Mouse (Mus musculus): ENCODE measurements around the gene Igsf8. TPM values are rescaled to one million over a fixed set of nuclear protein-coding genes. Genes with fewer than 3 reads are reported as not detected.
A peak's percentile ranks its signal among the peaks of the same experiment; 100 is the strongest.
"Not testable (repeated sequence)": the region's sequence is repeated elsewhere in the genome, so short reads cannot be mapped to it uniquely, and the experiment has no call there.

Gene Igsf8
- polyA plus RNA-seq, 1 experiment from 2014 or later = 24.7 TPM

DNA sequence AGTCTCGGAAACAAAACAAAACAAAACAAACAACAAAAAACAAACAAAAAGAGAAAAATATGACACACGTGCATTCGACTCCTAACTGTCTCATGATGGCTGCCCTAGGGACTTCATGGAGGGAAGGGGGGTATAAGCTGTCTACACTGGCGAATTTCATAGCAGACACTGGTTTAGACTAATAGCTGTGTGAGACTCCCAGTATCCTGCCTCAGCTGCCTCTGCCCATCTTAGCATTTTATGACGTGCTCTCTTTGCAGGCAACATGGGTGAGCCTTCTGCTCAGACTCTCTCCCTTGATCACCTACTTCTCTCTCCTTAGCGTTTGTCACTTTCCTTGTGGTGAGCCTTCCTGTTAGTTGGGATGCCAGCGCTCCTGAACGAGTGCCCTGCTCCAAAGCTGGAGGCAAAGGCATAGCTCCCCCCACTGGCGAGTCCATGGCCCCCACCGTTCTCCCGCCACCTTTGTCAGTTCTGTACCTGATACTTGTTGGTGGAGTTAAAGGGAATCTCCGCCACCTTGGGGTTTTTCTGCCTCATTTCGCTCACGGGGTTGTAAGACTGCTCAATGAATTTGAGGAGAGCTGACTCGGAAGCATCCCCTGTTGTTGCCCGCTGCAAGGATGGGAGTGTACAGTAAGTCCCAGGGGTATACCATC, 17.8 kb upstream of the Igsf8 start:
- Histone ChIP-seq H3K4me2 (ENCODE audit: low read length) (peak overlapping the region; percentile 47), H3K36me3 (ENCODE audit: control insufficient read depth, insufficient read depth, low read length) (no peaks in the 10 kb centered on the region), H3K27ac (replicated peaks in 1 of 2; ENCODE audit: control insufficient read depth in 1 of 2, insufficient read depth in 1 of 2, low read depth in 2 of 2, low read length in 2 of 2) (peak overlapping the region; percentile 96 to 97; a peak in 3 of 4 replicates), H3K9me3 (ENCODE audit: control insufficient read depth, low read length) (no peaks in the 10 kb centered on the region), H3K4me1 (ENCODE audit: control insufficient read depth in 2 of 2, insufficient read depth in 2 of 2, low read length in 2 of 2) (peaks cover 12 to 26% of the 10 kb centered on the region in 2 experiments), H3K27me3 (ENCODE audit: control insufficient read depth, insufficient read depth, low read length) (no peaks in the 10 kb centered on the region), H3K4me3 (ENCODE audit: control insufficient read depth in 1 of 2, insufficient read depth in 1 of 2, low read depth in 1 of 2, low read length in 2 of 2) (peak overlapping the region; percentile 20; a peak in 2 of 4 replicates), H3K9ac (ENCODE audit: low read length) (peak overlapping the region; percentile 6)
- 0 out of 2 replicates have a peak, but pooled peaks have one; percentile 39 for ATAC-seq (ENCODE audit: insufficient number of reproducible peaks, insufficient read depth, low FRiP score, low read depth)
- WGBS = 25% methylated on average over 16 of the region's 16 CpGs

DNA sequence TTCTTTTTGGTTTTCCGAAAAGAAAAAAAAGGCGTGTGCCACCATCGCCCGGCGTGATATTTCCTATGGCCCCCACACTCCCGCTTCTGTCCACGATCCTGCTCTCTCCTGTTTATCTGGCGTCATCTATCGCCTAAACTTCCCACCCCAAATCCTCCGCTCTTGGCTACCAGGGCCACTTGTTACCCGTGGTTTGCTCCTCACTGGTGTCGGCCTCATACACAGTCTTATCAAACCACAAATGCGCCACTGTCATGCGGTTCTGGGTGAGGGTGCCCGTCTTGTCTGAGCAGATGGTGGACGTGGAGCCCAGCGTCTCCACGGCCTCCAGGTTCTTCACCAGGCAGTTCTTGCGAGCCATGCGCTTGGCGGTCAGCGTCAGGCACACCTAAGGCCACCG, 16.8 kb upstream of the Igsf8 start:
- not testable (repeated sequence) for H3K9me3 ChIP-seq (ENCODE audit: control insufficient read depth, low read length); H3K27ac ChIP-seq (replicated peaks in 1 of 2; ENCODE audit: control insufficient read depth in 1 of 2, insufficient read depth in 1 of 2, low read depth in 2 of 2, low read length in 2 of 2); H3K27me3 ChIP-seq (ENCODE audit: control insufficient read depth, insufficient read depth, low read length); ATAC-seq (ENCODE audit: insufficient number of reproducible peaks, insufficient read depth, low FRiP score, low read depth); H3K36me3 ChIP-seq (ENCODE audit: control insufficient read depth, insufficient read depth, low read length)
- Histone ChIP-seq H3K9ac (ENCODE audit: low read length) (0 out of 2 replicates have a peak overlapping the region, but pooled peaks have one; percentile 6), H3K4me1 (ENCODE audit: control insufficient read depth in 2 of 2, insufficient read depth in 2 of 2, low read length in 2 of 2) (peaks cover 12 to 26% of the 10 kb centered on the region in 2 experiments), H3K4me2 (ENCODE audit: low read length) (peak overlapping the region; percentile 47), H3K4me3 (ENCODE audit: control insufficient read depth in 1 of 2, insufficient read depth in 1 of 2, low read depth in 1 of 2, low read length in 2 of 2) (peak overlapping the region; percentile 2 to 20; a peak in 1 of 4 replicates)
- 31% methylated on average over 23 of the region's 23 CpGs for WGBS

DNA sequence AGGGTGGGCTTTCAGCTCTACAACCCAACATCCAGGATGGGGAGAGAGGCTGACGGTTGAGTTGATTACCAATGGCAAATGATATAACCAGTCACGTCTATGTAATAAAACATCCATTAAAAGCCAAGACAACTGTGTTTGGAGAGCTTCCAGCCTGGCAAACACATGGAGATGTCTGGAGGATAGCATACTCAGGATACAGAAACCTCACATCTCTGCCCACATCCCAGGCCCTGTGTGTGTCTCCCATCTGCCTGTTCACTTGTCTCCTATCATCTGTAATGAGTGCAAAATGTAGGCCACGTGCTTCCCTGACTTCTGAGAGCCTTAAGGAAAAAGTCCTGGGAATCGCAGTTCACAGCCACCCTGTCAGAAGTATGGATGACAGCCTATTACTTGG, 14.2 kb upstream of the Igsf8 start:
- Histone ChIP-seq H3K27me3 (ENCODE audit: control insufficient read depth, insufficient read depth, low read length) (no peaks in the 10 kb centered on the region), H3K4me2 (ENCODE audit: low read length) (no peak overlapping the region)

DNA sequence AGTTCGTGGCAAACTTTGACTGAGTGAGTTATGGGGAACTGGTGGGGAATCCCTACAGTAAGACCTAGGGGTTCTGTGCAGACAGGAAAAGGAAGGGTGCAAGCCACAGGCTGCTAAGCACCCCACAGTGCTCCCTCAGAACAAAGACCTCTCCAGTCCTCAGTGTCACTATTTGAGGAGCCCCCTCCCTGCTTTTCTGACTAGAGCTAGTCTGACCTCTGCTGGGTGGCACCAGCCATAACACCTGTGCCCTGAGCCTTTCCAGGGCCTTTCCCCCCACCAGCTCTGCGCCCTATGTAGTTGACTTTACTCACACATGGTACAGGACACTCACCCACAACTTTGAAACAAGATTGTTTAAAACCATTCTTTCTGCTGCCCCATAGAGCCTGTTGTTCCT, 13.8 kb upstream of the Igsf8 start:
- no peak overlapping the region for H3K9ac ChIP-seq (ENCODE audit: low read length)
- 34% methylated on average over 2 of the region's 2 CpGs for WGBS
- ATAC-seq (ENCODE audit: insufficient number of reproducible peaks, insufficient read depth, low FRiP score, low read depth) = 0 out of 2 replicates have a peak, but pooled peaks have one; percentile 37

More for the DNA sequence above, 14.2 kb upstream of the Igsf8 start:
- Histone ChIP-seq H3K4me3 (ENCODE audit: control insufficient read depth in 1 of 2, insufficient read depth in 1 of 2, low read depth in 1 of 2, low read length in 2 of 2) (no peak overlapping the region), H3K27ac (replicated peaks in 1 of 2; ENCODE audit: control insufficient read depth in 1 of 2, insufficient read depth in 1 of 2, low read depth in 2 of 2, low read length in 2 of 2) (no peak overlapping the region), H3K9me3 (ENCODE audit: control insufficient read depth, low read length) (no peaks in the 10 kb centered on the region), H3K9ac (ENCODE audit: low read length) (no peak overlapping the region), H3K4me1 (ENCODE audit: control insufficient read depth in 2 of 2, insufficient read depth in 2 of 2, low read length in 2 of 2) (peaks cover 9 to 19% of the 10 kb centered on the region in 2 experiments), H3K36me3 (ENCODE audit: control insufficient read depth, insufficient read depth, low read length) (no peaks in the 10 kb centered on the region)
- WGBS = 71% methylated on average over 4 of the region's 4 CpGs
- ATAC-seq (ENCODE audit: insufficient number of reproducible peaks, insufficient read depth, low FRiP score, low read depth) = no peak

DNA sequence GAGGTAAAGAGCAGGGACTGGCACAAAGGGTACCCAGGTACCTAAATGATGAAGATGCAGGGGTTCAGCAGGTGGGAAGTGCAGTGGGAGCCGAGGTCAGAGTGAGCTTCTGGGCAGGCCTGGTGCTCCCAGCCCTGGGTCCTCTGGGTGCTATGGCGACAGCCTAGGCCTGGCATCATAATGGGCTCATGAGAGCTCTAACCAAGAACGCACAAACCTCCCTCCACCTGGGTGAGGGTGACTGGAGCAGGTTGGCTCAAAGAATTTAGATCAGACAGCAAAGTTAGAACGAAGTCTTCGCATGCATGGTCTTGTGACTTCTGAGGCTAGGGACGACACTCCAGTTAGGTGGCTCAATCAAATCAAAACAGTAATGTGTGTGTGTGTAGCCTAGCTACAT, 3.1 kb upstream of the Igsf8 start, which contains the start of gene Atp1a4:
Atp1a4 (minus strand) TSS at position 101 of the 400 bp plus-strand sequence.
- 76% methylated on average over 6 of the region's 6 CpGs for WGBS
- Histone ChIP-seq H3K4me2 (ENCODE audit: low read length) (no peak within 1 kb of the TSS), H3K9me3 (ENCODE audit: control insufficient read depth, low read length) (no peaks in the 10 kb centered on the region), H3K27me3 (ENCODE audit: control insufficient read depth, insufficient read depth, low read length) (no peaks in the 10 kb centered on the region), H3K27ac (replicated peaks in 1 of 2; ENCODE audit: control insufficient read depth in 1 of 2, insufficient read depth in 1 of 2, low read depth in 2 of 2, low read length in 2 of 2) (no peak within 1 kb of the TSS), H3K9ac (ENCODE audit: low read length) (no peak within 1 kb of the TSS), H3K4me1 (ENCODE audit: control insufficient read depth in 2 of 2, insufficient read depth in 2 of 2, low read length in 2 of 2) (peaks cover 4 to 10% of the 10 kb centered on the region in 2 experiments; a peak in 3 of 4 replicates), H3K4me3 (ENCODE audit: control insufficient read depth in 1 of 2, insufficient read depth in 1 of 2, low read depth in 1 of 2, low read length in 2 of 2) (no peak within 1 kb of the TSS), H3K36me3 (ENCODE audit: control insufficient read depth, insufficient read depth, low read length) (no peaks in the 10 kb centered on the region)
- no peak for ATAC-seq (ENCODE audit: insufficient number of reproducible peaks, insufficient read depth, low FRiP score, low read depth)

More for the DNA sequence above, 13.8 kb upstream of the Igsf8 start:
- H3K9me3 ChIP-seq (ENCODE audit: control insufficient read depth, low read length) = no peaks in the 10 kb centered on the region
- no peak overlapping the region for H3K4me3 ChIP-seq (ENCODE audit: control insufficient read depth in 1 of 2, insufficient read depth in 1 of 2, low read depth in 1 of 2, low read length in 2 of 2)
- no peaks in the 10 kb centered on the region for H3K27me3 ChIP-seq (ENCODE audit: control insufficient read depth, insufficient read depth, low read length)
- H3K27ac ChIP-seq (replicated peaks in 1 of 2; ENCODE audit: control insufficient read depth in 1 of 2, insufficient read depth in 1 of 2, low read depth in 2 of 2, low read length in 2 of 2) = no peak overlapping the region
- peaks cover 9 to 15% of the 10 kb centered on the region in 2 experiments for H3K4me1 ChIP-seq (ENCODE audit: control insufficient read depth in 2 of 2, insufficient read depth in 2 of 2, low read length in 2 of 2)
- no peak overlapping the region for H3K4me2 ChIP-seq (ENCODE audit: low read length)
- no peaks in the 10 kb centered on the region for H3K36me3 ChIP-seq (ENCODE audit: control insufficient read depth, insufficient read depth, low read length)

DNA sequence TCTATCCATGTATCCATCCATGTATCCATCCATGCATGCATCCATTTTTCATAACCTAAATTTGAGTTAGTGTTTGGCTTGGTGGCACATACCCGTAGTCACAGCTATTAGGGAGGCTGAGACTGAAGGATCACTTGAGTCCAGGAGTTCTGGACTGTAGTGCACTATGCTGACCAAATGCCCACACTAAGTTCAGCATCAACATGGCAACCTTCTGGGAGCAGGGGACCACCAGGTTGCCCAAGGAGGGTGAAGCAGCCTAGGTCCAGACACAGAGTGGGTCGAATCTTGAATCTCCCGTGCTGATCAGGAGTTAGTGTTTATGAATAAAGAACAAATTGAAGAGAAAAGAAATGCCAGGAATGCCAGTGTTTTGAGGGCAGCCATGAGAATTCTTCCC, 9.8 kb downstream of the Igsf8 start:
- Histone ChIP-seq H3K9me3 (ENCODE audit: control insufficient read depth, low read length) (no peaks in the 10 kb centered on the region), H3K4me1 (ENCODE audit: control insufficient read depth in 2 of 2, insufficient read depth in 2 of 2, low read length in 2 of 2) (no peaks in the 10 kb centered on the region; a peak in 1 of 4 replicates), H3K27me3 (ENCODE audit: control insufficient read depth, insufficient read depth, low read length) (no peaks in the 10 kb centered on the region), H3K4me3 (ENCODE audit: control insufficient read depth in 1 of 2, insufficient read depth in 1 of 2, low read depth in 1 of 2, low read length in 2 of 2) (no peak overlapping the region), H3K4me2 (ENCODE audit: low read length) (no peak overlapping the region), H3K36me3 (ENCODE audit: control insufficient read depth, insufficient read depth, low read length) (peaks cover 3% of the 10 kb centered on the region; the same call in 1 of the 2 replicates), H3K9ac (ENCODE audit: low read length) (no peak overlapping the region), H3K27ac (replicated peaks in 1 of 2; ENCODE audit: control insufficient read depth in 1 of 2, insufficient read depth in 1 of 2, low read depth in 2 of 2, low read length in 2 of 2) (no peak overlapping the region)
- ATAC-seq (ENCODE audit: insufficient number of reproducible peaks, insufficient read depth, low FRiP score, low read depth) = no peak
- 85% methylated on average over 3 of the region's 3 CpGs for WGBS

DNA sequence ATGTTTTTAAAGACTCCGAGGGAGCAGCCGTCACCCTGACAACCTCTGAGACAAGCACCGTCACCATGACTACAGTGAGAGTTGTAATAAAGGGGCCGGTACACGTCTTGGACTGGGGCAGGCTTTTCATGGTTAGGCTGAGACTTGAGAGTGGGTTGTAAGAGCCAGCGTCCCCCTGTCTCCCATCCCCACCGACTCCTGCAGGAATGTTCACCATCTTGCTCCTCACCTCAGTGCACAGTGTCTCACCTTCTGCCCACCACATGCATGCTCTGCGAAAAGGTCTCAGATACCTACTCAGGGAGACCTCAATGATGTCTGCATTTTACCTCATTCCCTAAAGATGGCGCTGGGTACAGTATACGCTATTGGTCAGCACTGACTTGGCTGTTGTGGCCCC, 10.3 kb downstream of the Igsf8 start:
- ATAC-seq (ENCODE audit: insufficient number of reproducible peaks, insufficient read depth, low FRiP score, low read depth) = no peak
- Histone ChIP-seq H3K27me3 (ENCODE audit: control insufficient read depth, insufficient read depth, low read length) (no peaks in the 10 kb centered on the region), H3K4me2 (ENCODE audit: low read length) (no peak overlapping the region), H3K9me3 (ENCODE audit: control insufficient read depth, low read length) (no peaks in the 10 kb centered on the region), H3K36me3 (ENCODE audit: control insufficient read depth, insufficient read depth, low read length) (peaks cover 3% of the 10 kb centered on the region; the same call in 1 of the 2 replicates), H3K27ac (replicated peaks in 1 of 2; ENCODE audit: control insufficient read depth in 1 of 2, insufficient read depth in 1 of 2, low read depth in 2 of 2, low read length in 2 of 2) (no peak overlapping the region), H3K9ac (ENCODE audit: low read length) (no peak overlapping the region), H3K4me1 (ENCODE audit: control insufficient read depth in 2 of 2, insufficient read depth in 2 of 2, low read length in 2 of 2) (no peaks in the 10 kb centered on the region; a peak in 1 of 4 replicates), H3K4me3 (ENCODE audit: control insufficient read depth in 1 of 2, insufficient read depth in 1 of 2, low read depth in 1 of 2, low read length in 2 of 2) (no peak overlapping the region)
- WGBS = 82% methylated on average over 10 of the region's 10 CpGs
